Mouse (Mus musculus) mouse embryonic stem cell (cell line): Measurements from ENCODE around the gene Rtn4rl1.
"Not testable (repeated sequence)": the region's sequence is repeated elsewhere in the genome, so short reads cannot be mapped to it uniquely, and the experiment has no call there.

Experiments
- in situ Hi-C, 2 experiments: fragments of 300-500 bp; cut with MboI; formaldehyde crosslinking; loops; 1 replicate in 1 of 2; 3 replicates in 1 of 2; pipeline ENCODE4 v1.14.3; 2019 to 2020; ENCODE audit warnings: low sequenced_read_pairs in 2 of 2, low pct_unique_long_range_greater_than_20kb in 1 of 2, mixed read lengths in 1 of 2; ENCODE audit not compliant: unreplicated experiment in 1 of 2

The Rtn4rl1 gene

DNA sequence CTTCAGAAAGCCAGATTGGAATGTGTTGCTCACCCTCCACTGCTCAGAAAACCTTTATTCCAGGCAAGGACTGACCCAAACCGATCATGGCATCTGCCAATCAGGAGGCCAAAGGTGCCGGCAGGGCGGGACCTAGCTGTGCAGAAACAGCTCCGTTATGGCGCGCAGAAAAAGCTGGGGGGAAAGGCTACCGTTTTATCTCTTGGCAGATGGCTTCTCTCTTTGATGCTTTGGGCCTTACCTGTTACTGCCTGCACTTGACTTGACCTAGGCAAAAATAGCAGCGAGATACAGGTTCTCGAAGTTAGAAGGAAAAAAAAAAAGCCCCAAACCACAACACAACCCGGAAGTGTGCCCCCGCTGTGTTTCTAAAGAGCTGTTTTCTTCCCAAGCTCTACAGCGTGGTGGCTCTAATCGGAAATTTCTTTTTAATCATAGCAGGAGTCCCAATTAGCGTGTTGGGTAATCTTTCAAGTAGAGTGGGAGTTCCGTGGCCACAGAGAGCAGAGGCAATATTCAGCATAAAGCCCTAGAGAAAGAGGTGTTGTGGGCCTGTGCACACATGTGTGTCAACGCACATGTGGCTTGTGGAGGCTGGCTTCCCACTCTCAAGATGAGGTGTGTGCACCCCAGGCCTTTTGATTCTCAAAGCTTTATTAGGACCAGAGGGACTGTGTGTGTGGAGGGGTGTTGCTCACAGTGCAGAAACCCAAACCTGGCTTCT is 85.9 kb downstream of the Rtn4rl1 start:
- in situ Hi-C loops: no loop called here

DNA sequence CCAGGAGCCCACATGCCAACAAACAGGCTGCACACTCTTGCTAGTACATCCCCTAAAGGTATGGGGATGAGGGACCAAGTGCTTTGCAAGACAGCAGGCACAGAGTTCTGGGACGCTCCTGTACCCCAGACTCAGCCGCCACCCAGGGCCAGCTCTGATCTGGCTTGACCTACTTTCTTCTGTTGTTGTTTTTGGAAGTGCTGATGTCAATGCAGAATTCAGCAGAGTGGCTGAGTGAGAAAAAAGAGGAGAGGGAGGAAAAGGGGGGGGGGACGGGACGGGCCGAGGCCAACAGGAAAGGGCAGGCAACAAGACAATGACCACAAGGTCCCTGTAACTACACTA is 86.5 kb downstream of the Rtn4rl1 start:
- in situ Hi-C loops: no loop called here

DNA sequence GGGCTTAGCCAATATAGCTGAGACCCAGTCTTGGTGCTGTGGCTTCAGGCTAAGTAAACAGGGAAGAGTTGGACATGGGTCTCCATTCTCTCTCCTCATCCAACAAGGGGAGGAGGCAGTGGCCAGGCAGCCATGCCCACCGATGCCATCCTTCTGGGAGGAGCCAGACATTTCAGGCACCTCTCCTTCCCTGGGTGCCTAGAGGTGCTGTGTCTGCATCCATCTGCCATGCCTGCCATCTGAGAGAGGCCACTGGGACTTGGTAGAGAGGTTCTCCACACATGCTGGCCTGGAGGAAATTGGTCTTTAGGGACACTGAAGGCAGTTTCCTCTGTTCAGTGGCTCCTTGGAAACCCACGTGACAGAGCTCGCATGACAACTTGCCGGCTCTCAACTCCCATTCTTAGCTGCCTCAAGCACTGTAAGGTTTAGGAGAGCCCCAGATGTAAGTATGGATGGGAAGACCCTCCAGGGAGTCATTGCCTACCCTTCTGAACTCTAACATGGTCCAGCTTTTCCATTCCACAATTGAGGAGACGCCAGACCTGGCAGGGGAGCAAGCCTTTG is 86.9 kb downstream of the Rtn4rl1 start:
- in situ Hi-C loops: no loop called here

DNA sequence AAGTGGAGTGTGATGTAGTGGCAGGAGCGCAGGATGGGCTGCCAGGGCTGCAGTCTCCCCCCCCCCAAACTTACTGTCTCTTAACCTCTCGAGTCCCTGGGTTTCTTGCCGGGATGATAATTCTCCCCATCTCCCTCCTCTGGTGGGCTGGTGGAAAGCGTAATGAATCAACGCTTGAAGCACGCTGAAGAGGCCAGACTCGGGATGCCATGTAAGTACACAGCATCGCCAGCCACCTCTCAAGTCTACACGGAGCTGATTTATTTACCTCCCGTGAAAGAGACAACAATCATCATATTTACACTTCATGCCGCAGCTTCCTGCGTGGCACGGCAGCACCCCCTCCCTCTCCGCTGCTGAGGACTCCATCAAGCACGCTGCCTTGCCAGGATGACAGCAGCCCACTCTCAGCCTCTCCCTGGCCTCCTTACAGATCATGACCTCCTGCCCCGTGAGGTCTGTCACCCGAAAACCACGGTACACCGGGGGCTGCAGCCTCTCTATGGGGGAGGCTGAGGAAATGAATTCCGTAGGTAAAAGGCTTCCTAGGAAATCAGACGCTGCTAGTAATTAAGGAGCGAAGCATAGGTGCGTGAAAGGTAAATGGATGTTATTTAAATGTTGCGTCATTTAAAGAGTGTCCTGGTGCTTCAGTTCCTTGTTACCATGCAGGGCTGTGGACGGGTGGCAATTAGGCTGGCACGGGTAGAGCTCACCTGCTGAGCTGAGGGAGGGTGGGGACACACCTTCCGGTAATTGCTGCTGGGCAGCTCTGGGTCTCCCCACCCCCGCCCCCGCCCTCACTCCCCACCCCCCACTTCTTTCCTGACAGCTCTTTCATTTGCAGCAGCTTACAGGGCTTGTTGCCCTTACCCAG is 88.0 kb downstream of the Rtn4rl1 start:
- in situ Hi-C loops: no loop called here

DNA sequence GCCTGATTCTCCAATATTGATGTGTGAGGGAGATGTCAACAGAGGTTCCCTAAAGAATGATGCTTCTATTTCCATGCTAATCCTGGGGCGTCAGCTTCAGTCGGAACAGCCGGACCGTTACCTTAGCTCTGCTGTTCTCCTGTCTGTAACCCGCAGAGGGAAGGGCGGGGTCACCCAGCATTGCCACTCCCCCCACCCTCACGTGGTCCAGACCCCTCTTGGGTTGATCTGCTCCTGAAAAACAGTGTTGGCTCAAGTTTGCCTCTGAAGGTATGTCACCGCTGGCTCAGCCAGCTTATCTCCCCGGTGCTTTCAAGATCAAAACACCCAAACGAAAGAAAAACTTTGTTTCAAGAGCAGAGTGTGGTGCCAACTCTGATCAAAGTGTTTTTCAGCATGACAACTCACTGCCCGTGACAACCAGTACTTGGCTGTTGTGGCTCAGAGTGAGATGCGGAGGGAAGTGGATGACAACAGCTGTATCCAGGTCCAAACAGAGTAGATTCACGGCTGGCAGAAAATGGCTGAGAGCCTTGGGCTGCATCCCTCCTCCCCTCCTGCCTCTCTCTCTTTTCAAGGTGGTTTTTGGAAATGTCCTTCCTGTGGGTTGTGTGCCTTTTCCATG is 89.0 kb downstream of the Rtn4rl1 start:
- in situ Hi-C loops: no loop called here

DNA sequence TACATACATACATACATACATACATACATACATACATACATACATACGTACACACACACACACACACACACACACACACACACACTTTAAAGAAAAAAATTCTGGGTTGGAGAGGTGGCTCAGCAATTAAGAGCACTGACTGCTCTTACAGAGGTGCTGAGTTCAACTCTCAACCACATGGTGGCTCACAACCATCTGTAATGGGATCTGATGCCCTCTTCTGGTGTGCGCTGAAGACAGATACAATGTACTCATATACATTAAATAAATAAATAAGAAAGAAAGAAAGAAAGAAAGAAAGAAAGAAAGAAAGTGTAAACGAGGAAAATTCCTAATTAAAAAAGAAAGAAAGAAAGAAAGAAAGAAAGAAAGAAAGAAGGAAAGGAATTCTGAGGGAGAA is 90.2 kb downstream of the Rtn4rl1 start:
- in situ Hi-C loops: not testable (repeated sequence)

DNA sequence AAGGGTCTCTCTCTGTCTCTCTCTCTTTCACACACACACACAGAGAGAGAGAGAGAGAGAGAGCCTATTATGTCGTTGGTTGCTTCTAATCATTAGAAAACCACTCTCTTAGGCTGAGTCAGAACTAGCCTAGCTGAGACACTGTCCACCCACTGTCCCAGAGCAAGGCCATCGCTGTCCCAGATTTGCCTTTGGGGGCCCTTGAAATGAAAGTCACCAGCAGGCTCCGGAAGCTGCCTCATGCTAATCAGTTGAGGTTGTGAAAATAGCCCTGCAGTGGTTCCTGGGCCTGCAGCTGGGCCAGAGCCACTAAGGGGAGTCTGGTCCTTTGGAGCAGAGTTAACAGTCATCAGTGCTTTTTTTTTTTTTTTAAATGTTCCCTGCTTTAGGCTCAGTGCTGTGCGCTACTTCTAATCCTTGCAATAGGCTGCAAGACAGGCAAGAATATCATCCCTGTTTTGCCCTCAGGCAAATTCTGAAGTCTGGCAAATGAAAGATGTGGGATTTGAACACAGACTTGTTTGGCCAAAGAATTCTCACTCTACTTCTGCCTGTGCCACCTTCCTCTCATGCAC is 92.4 kb downstream of the Rtn4rl1 start:
- in situ Hi-C loops: no loop called here

DNA sequence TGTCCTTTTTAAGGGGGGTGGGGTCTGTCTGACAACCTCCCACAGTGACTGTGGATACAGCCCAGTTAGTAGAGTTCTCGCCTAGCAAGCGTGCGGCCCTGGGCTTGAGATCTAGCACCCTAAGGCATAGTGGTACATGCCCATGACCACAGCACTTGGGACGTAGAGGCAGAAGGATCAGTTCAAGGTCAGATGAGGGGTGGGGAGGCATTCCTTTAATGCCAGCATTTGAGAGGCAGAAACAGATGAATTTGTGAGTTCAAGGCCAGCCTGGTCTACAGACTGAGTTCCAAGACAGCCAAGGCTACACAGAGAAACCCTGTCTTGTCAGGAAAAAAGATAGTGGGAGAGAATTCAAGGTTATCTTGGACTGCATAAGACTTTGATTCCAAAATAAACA is 93.3 kb downstream of the Rtn4rl1 start:
- in situ Hi-C loops: no loop called here

DNA sequence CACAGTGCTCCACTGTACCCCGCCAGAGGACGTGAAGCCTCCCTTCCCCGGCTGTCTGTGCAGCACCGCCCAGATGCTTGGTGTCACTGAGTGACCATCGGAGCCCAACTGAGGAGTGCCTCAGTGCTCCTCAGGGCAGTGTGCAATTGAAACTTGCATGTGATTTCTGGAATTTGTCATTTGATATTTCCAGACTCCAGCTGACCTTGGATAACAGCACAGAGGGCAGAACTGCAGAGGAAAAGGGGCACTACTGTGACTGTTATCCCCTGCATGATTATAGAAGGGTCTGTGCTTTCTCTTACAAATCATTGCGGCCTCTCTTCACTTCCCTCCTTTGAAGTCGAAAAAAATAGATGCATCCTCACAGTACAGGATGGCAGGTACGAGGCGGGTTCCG is 94.4 kb downstream of the Rtn4rl1 start:
- in situ Hi-C loops: no loop called here

DNA sequence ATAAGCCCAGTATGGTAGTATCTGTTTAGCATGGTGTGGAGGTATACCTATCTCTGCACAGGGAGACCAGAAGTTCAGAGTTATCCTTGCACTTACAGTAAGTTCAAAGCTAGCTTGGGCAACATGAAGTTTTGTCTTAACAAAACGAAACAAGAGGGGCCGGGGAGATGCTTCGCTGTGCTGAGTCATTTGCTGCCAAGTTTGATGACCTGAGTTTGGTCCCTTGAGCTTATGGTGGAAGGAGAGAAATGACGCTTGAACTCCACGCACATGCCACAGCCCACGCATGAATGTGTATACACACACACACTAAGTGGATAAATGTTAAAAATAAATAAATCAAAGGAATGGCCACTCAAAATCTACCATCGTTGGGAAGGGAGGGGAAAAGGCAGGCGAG is 94.9 kb downstream of the Rtn4rl1 start:
- in situ Hi-C loops: no loop called here

DNA sequence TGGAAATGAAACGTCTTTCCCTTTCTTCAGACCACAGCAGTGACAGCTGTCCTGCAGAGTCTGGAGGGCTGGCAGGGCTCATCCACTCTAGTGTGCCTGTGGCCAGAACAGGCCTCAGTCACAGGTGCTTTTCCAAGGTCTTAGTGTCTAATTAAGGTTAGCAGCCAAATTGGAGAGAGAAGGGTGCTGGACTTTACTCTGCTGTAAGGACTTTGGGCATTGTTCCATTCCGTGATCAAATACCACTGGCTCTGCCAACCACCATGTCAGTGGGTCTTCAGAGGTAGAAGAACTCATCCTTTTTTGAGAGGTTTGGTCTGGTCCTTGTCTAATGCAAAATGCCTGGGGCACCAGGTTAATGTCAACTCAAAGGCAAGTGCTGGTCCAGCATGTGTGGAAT is 95.5 kb downstream of the Rtn4rl1 start:
- in situ Hi-C loops: no loop called here

DNA sequence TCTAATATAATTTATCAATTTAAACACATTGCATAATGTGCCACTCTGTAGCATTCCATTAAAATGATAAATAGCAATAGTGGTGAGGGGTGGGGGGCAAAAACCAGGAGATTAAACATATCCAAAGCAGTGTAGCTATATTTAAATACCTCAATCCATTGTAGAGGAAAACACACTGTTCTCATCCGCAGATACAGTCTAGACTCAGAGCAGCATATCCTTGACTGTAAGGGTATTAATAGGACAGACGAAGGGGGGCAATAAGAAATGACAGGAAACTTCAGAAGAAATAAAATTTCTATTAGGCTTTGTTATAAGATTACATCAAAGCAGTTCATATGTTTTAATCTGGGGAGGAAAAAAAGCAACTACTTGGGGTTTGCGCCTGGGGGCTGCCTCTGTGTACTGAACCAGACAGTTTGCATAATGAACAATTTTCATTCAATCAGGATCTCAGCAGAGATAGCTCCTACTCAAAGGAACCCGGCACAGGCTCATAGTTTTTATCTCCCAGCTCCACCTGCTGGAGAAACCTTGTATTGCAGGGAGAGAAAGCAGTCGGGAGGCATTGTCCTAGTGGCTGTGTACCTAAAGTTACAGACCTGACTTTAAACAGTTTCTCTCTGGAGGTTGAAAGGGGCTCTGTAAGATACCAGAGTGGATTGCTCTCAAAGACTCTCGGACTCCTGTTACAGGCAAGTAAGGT is 97.1 kb downstream of the Rtn4rl1 start:
- in situ Hi-C loops: loop anchor here (5.0 kb wide), 1 partner anchor 98 kb away; the partner anchor contains the start of genes Dph1 (in 2 of the 2) and Rtn4rl1 (in 2 of the 2)

DNA sequence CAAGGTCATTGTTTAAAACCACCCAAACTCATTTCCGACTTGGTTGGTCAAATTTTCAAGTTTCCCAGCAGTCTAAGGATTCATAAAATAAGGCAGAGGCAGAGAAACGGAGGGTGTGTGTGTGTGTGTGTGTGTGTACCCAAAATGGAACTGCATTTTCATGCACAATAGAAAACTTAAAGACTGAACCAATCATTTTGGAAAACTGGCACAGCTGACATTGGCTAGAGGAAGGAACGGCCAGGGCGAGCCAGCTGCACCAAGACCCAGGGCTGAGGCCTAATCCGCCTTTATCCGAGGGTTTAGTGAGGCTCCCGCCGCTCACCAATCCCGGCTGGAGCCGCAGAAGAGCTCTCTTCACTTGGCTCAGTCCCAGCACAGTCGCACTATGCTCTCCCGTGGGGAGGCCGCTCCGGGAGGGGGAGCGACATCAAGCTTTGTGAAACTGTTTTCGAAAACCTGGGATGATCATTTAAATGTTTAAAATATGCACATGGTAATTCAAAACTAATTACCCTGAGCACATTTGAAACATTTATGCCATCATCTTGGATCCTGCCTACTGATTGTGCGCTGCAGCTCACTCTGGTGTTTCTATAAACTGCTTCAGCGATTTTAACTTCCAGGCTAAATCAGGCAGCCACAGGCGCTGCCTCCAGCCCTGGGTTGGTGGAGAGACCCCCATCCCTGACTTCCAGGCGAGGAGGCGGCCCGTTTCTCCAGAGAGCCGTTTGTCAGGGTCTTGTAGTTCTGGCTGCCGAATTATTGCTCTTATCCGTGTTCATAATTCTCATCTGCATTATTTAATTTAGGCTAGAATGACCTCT is 98.0 kb downstream of the Rtn4rl1 start:
- in situ Hi-C loops: loop anchor here (5.0 kb wide), 1 partner anchor 99 kb away; the partner anchor contains the start of genes Dph1 (in 2 of the 2) and Rtn4rl1 (in 2 of the 2)

DNA sequence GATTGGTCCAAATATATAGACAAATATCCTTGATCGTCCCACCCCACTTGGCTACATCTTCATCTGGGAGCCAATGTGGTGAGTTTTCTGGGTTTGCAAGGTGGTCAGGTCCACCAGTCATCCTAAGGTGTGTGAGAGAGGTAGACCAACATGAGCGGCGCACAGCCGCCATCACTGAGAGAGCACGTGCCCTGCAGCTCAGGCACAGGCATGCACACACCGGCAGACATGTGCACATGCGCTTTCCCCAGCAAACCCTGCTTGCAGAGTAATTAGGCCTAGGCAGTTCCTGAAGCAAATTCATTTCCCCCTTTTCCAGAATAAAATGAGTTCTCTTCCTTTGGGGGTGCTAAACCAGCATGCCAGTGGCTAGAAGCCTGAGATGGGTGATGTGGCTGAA is 98.7 kb downstream of the Rtn4rl1 start:
- in situ Hi-C loops: loop anchor here (5.0 kb wide), 1 partner anchor 100 kb away; the partner anchor contains the start of genes Dph1 (in 2 of the 2) and Rtn4rl1 (in 2 of the 2)

DNA sequence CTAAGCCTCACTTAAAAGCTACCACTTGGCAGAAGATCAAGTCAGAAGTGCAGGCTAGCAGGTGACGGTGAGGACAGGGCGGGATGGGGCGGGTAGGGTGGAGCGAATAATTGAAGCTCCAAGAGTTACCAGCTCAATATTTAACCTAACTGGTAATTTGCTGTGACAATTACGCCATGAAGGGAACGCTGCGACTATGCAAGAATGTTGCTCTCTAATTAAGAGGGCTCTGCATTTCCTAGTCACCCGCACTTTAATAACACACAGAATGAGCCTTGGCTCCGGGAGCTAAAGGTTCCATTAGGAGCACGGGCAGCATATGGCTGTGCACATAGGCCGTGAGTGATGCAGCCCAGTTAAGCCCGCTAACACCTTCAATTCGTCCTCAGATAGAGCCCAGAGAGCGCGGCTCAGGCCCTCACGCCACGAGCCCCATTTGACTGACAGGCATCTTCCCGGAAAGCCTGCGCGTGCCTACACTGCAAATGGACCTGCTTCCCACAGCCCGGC is 100.3 kb downstream of the Rtn4rl1 start:
- in situ Hi-C loops: loop anchor here (5.0 kb wide), 1 partner anchor 102 kb away; the partner anchor contains the start of genes Dph1 (in 2 of the 2) and Rtn4rl1 (in 2 of the 2)

DNA sequence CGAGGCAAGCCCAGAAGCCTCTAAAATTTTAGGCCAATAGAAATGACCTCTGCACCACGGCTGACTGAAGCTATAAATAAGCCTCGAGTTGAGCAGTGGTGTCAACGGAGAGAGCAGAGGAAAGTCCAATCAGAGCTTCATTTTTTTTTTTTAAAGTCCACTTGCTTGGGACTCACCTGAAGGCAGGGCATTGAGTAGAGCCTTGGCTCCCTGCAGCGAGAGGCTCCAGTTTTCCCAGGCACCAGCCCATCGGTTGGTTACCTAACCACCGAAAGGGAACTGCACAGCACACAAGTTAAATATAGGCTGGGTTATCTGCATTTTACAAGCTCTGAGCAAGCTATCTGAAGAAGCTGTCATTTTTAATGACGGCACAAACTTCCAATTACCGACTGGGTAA is 101.3 kb downstream of the Rtn4rl1 start:
- in situ Hi-C loops: loop anchor here (5.0 kb wide), 1 partner anchor 103 kb away; the partner anchor contains the start of genes Dph1 (in 2 of the 2) and Rtn4rl1 (in 2 of the 2)

DNA sequence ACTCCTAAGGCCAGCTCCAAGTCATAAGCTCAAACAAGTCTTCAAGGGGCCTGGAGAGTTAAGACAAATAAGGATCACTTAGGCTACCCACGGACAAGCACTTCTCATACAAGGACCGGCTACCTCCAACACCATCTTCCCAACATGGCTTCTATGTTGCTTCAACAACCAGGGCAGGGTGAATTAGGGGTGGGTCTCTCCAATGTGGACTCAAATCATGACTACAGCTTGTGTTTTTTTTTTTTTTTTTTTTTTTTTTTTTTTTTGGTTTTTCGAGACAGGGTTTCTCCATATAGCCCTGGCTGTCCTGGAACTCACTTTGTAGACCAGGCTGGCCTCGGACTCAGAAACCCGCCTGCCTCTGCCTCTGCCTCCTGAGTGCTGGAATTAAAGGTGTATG is 102.0 kb downstream of the Rtn4rl1 start:
- in situ Hi-C loops: not testable (repeated sequence)
